Mouse (Mus musculus): ENCODE results near the gene Nampt. TPM values are rescaled to one million over a fixed set of nuclear protein-coding genes. Genes with fewer than 3 reads are reported as not detected.

Nampt gene
- polyA plus RNA-seq (2012; rRNA removed; ENCODE audit: low replicate concordance) = 6.1 and 6.2 TPM in 2 replicates

DNA sequence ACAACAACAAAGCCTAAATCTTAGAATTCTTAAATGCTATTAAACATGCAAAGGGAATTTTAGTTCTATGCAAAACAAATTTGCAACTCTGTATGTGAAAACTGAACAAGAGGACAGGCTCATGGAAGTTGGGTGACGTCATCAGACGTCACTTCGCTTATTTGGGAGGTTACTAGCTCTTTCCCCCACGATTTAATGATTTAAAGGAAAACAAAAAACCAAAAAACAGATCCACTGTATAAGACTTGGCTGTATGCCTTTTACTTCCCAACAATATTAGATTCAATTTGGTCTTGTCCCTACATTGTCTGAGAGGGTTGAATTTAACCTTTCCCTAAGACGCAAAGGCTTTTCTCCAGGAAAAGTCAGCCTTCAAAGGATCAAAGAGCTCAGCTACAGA is at the start of gene Nampt:
Nampt (plus strand) TSS at position 130 of the 400 bp plus-strand sequence.

Other genes with a start within 250 kb of the Nampt start
- gene Sypl, start 134.3 kb downstream of the Nampt start, polyA plus RNA-seq (2012; rRNA removed; ENCODE audit: low replicate concordance) = 20.1 and 31.2 TPM in 2 replicates

Data from duodenum, adult 2 months (tissue).